ENCODE assay signal across 9 mouse cellular contexts in genomic region chr14:105474991-105475553, GRCm38 (mm10).
DNase-seq lines count a peak whose midpoint lies in the region; ATAC-seq and TF ChIP-seq lines count a peak whose summit lies in the region.
"Had no signal": no experiment of that assay in that cellular context is flagged by ENCODE, and none has a peak within 500 bp of the region (broad histone marks: within the 10 kb centered on the region; RNA-seq: fewer than 3 reads in every experiment).

No protein-coding gene starts in this region.

- H3K27ac ChIP-seq in hindbrain, embryonic 14.5 days = no peak overlapping the region
- no peak overlapping the region for H3K27ac ChIP-seq in hindbrain, embryonic 11.5 days (ENCODE audit: low read depth, low read length)

- no peaks in the 10 kb centered on the region for H3K27me3 ChIP-seq in hindbrain, embryonic 14.5 days (ENCODE audit: control insufficient read depth, insufficient read depth, low read length)
- no peaks in the 10 kb centered on the region for H3K27me3 ChIP-seq in hindbrain, embryonic 11.5 days (ENCODE audit: control insufficient read depth, insufficient read depth, low read length)
- H3K27me3 ChIP-seq in Patski = no peaks in the 10 kb centered on the region

- intact Hi-C loops in left cerebral cortex, postnatal 4 days (cut with DNase I) = loop anchor here (5.0 kb wide), 2 partner anchors 422 to 447 kb away; partner anchors contain the start of gene Spry2

- no peak; the same call in 1 of the 2 replicates for ATAC-seq in hindbrain, embryonic 14.5 days (ENCODE audit: low FRiP score)
- ATAC-seq in hindbrain, embryonic 11.5 days (ENCODE audit: low FRiP score) = no peak
- ATAC-seq in Patski = no peak
- no peak for ATAC-seq in erythroblast, adult 5-6 weeks (replicated peaks; ENCODE audit: low FRiP score, poor library complexity, severe bottlenecking)

- H3K9me3 ChIP-seq in hindbrain, embryonic 14.5 days (ENCODE audit: control insufficient read depth, low read length) = no peaks in the 10 kb centered on the region
- H3K9me3 ChIP-seq in hindbrain, embryonic 11.5 days (ENCODE audit: control insufficient read depth, low read length) = no peaks in the 10 kb centered on the region
- H3K9me3 ChIP-seq: megakaryocyte, embryonic 14.5 days had no signal

- in situ Hi-C loops in Patski (cut with MboI; ENCODE audit: low pct_unique_long_range_greater_than_20kb) = loop anchor here (5.0 kb wide), 1 partner anchor 417 kb away; no protein-coding TSS in a partner anchor

- H3K36me3 ChIP-seq in hindbrain, embryonic 14.5 days (replicated peaks; ENCODE audit: control insufficient read depth, insufficient read depth) = no peaks in the 10 kb centered on the region
- no peaks in the 10 kb centered on the region for H3K36me3 ChIP-seq in hindbrain, embryonic 11.5 days (ENCODE audit: control insufficient read depth, insufficient read depth, low read length)

- no peak overlapping the region for H3K4me3 ChIP-seq in hindbrain, embryonic 14.5 days (replicated peaks; ENCODE audit: low read length)
- H3K4me3 ChIP-seq in hindbrain, embryonic 11.5 days (ENCODE audit: low read depth, low read length) = no peak overlapping the region
- H3K4me3 ChIP-seq: megakaryocyte, embryonic 14.5 days had no signal

- CTCF ChIA-PET in Patski (lab: Charles Lee) = interaction anchor here (1.2 to 2.0 kb wide), 5 partner anchors 9 to 424 kb away, joined by 3 to 8 read pairs (median 6); partner anchors contain the start of gene Spry2

- H3K4me2 ChIP-seq in hindbrain, embryonic 14.5 days (replicated peaks) = no peak overlapping the region
- no peak overlapping the region for H3K4me2 ChIP-seq in hindbrain, embryonic 11.5 days (replicated peaks; ENCODE audit: low read depth, low read length)

- no peak overlapping the region for H3K9ac ChIP-seq in hindbrain, embryonic 14.5 days
- H3K9ac ChIP-seq in hindbrain, embryonic 11.5 days (ENCODE audit: low read depth, low read length) = no peak overlapping the region

- peak; percentile 64 for TF ChIP-seq CTCF in Patski (IDR thresholded peaks at IDR 0.05)

- no peaks in the 10 kb centered on the region for H3K4me1 ChIP-seq in hindbrain, embryonic 14.5 days (replicated peaks; ENCODE audit: control insufficient read depth, insufficient read depth, low read length)
- H3K4me1 ChIP-seq in hindbrain, embryonic 11.5 days (replicated peaks; ENCODE audit: control insufficient read depth, insufficient read depth, low read length) = no peaks in the 10 kb centered on the region

- peak; percentile 65 for DNase-seq in hindbrain, embryonic 14.5 days (ENCODE audit: low spot score)
- DNase-seq in hindbrain, embryonic 11.5 days (ENCODE audit: low spot score) = no peak
- no peak for DNase-seq in Patski (ENCODE audit: low read depth, low spot score)
- DNase-seq in cerebellum, postnatal 25 days = peak; percentile 40 to 61
- DNase-seq in left cerebral cortex, postnatal 4 days = peak; percentile 16
- peak; percentile 23 for DNase-seq in right cerebral cortex, postnatal 4 days
- DNase-seq in spleen, postnatal 4 days (ENCODE audit: low spot score in 2 of 2) = no peak

- POLR2A ChIA-PET in Patski (lab: Charles Lee) = no interaction called here

Comparison
In these comparisons a context has a peak if more than half of its experiments do, and no peak if none do; other contexts are left out.
1. DNase-seq: peak in hindbrain, embryonic 14.5 days (single experiment), cerebellum, postnatal 25 days (2 of 2), left cerebral cortex, postnatal 4 days (single experiment) and right cerebral cortex, postnatal 4 days (single experiment); none in hindbrain, embryonic 11.5 days (single experiment), Patski (single experiment) and spleen, postnatal 4 days (0 of 2).